Mouse (Mus musculus) thymus, adult 2 months (tissue): Measurements from ENCODE around the gene Cpm. TPM values are rescaled to one million over a fixed set of nuclear protein-coding genes. Genes with fewer than 3 reads are reported as not detected.
"Not testable (repeated sequence)": the region's sequence is repeated elsewhere in the genome, so short reads cannot be mapped to it uniquely, and the experiment has no call there.

Experiments used
- DNase-seq: peaks from one replicate; pipeline ENCODE4 v3.0.0; 2021
- H3K27ac ChIP-seq: fragments of 200-500 bp; 2 replicates; pipeline ENCODE4 v1.5.1; 2012; ENCODE audit warnings: low read length, control low read depth; ENCODE audit not compliant: control insufficient read depth, insufficient read depth
- H3K27me3 ChIP-seq: fragments of 200-500 bp; 2 replicates; pipeline ENCODE4 v1.6.1; 2012; ENCODE audit warnings: mild to moderate bottlenecking, low read length, moderate library complexity, mixed read lengths; ENCODE audit not compliant: control insufficient read depth, insufficient read depth
- H3K36me3 ChIP-seq: fragments of 200-500 bp; 2 replicates; pipeline ENCODE4 v1.6.1; 2012; ENCODE audit warnings: mild to moderate bottlenecking, low read length, moderate library complexity; ENCODE audit not compliant: control insufficient read depth, insufficient read depth
- H3K4me1 ChIP-seq: fragments of 200-500 bp; replicated peaks from 2 replicates; pipeline ENCODE4 v1.6.1; 2012; ENCODE audit warnings: low read length; ENCODE audit not compliant: control insufficient read depth, insufficient read depth
- H3K4me3 ChIP-seq: fragments of 200-500 bp; 2 replicates; pipeline ENCODE4 v1.5.1; 2012; ENCODE audit warnings: mild to moderate bottlenecking, low read length, control low read depth, moderate library complexity; ENCODE audit not compliant: control insufficient read depth, insufficient read depth
- CTCF ChIP-seq: fragments of 200-500 bp; IDR thresholded peaks from 2 replicates; pipeline ENCODE4 v1.5.1; 2012; ENCODE audit warnings: mild to moderate bottlenecking, control low read depth, low read length, moderate library complexity, borderline replicate concordance; ENCODE audit not compliant: control insufficient read depth, poor library complexity, insufficient read depth; ENCODE audit errors: extremely low read depth
- POLR2A ChIP-seq: fragments of 200-500 bp; IDR thresholded peaks from 2 replicates; pipeline ENCODE4 v1.6.1; 2012; ENCODE audit warnings: mild to moderate bottlenecking, low read length, control low read depth, moderate library complexity; ENCODE audit not compliant: control insufficient read depth, poor library complexity, insufficient read depth; ENCODE audit errors: extremely low read depth
- WGBS: fragments of 180-500 bp; shearing (Covaris S2); methylation state at CpG from one replicate; pipeline ENCODE4 v1.1.7; 2018; 5-methylcytosine and 5-hydroxymethylcytosine counted together
- polyA plus RNA-seq: library from polyadenylated mRNA; depleted of rRNA; stranded (reverse); fragments of >200 nt; gene quantifications from 2 replicates; pipeline ENCODE4 v1.2.3, GENCODE M21; 2012

Gene Cpm
- polyA plus RNA-seq, 1 experiment: 3.2 TPM

- DNase-seq: no peak
- no peaks in the 10 kb centered on the region for H3K27me3 ChIP-seq
- 71% methylated on average over 11 of the region's 11 CpGs for WGBS
- TF ChIP-seq CTCF: no peak
- no peak for TF ChIP-seq POLR2A
- no peaks in the 10 kb centered on the region for H3K36me3 ChIP-seq
- H3K4me3 ChIP-seq: no peak overlapping the region
- H3K27ac ChIP-seq: no peak overlapping the region
- 0 out of 2 replicates have a peak, but pooled peaks cover 2% of the 10 kb centered on the region for H3K4me1 ChIP-seq
Observed at GRCm38 (mm10) chr10:117729139-117729814, 100.0 kb downstream of the Cpm start.

- TF ChIP-seq CTCF: no peak
- TF ChIP-seq POLR2A: no peak
- Histone ChIP-seq H3K27me3 (no peaks in the 10 kb centered on the region), H3K36me3 (no peaks in the 10 kb centered on the region), H3K4me3 (no peak overlapping the region), H3K4me1 (0 out of 2 replicates have a peak, but pooled peaks cover 2% of the 10 kb centered on the region), H3K27ac (no peak overlapping the region)
- WGBS: 97% methylated on average over 7 of the region's 7 CpGs
- DNase-seq: no peak
Observed at GRCm38 (mm10) chr10:117730140-117730539, 100.8 kb downstream of the Cpm start.

- TF ChIP-seq POLR2A (no peak), CTCF (no peak)
- Histone ChIP-seq H3K36me3 (no peaks in the 10 kb centered on the region), H3K27ac (no peak overlapping the region), H3K4me1 (0 out of 2 replicates have a peak, but pooled peaks cover 2% of the 10 kb centered on the region), H3K27me3 (no peaks in the 10 kb centered on the region), H3K4me3 (no peak overlapping the region)
- DNase-seq: no peak
- 95% methylated on average over 12 of the region's 12 CpGs for WGBS
Observed at GRCm38 (mm10) chr10:117730637-117731203, 101.4 kb downstream of the Cpm start.

- no peaks in the 10 kb centered on the region for H3K27me3 ChIP-seq
- no peak overlapping the region for H3K4me3 ChIP-seq
- WGBS: 31% methylated on average over 15 of the region's 15 CpGs
- DNase-seq: peak; percentile 72
- H3K27ac ChIP-seq: no peak overlapping the region
- H3K36me3 ChIP-seq: no peaks in the 10 kb centered on the region
- H3K4me1 ChIP-seq: 0 out of 2 replicates have a peak, but pooled peaks cover 2% of the 10 kb centered on the region
- TF ChIP-seq CTCF (peak; percentile 41; the same call in 1 of the 2 replicates), POLR2A (no peak)
Observed at GRCm38 (mm10) chr10:117731244-117732101, 102.2 kb downstream of the Cpm start.

- Histone ChIP-seq H3K27ac (no peak overlapping the region), H3K4me3 (no peak overlapping the region), H3K27me3 (no peaks in the 10 kb centered on the region), H3K4me1 (0 out of 2 replicates have a peak, but pooled peaks cover 2% of the 10 kb centered on the region), H3K36me3 (no peaks in the 10 kb centered on the region)
- TF ChIP-seq POLR2A: no peak
- no peak for TF ChIP-seq CTCF
- WGBS: 96% methylated on average over 5 of the region's 5 CpGs
- no peak for DNase-seq
Observed at GRCm38 (mm10) chr10:117732184-117732583, 102.9 kb downstream of the Cpm start.

GRCm38 (mm10) chr10:117732962-117733592 is 103.8 kb downstream of the Cpm start:
- H3K27me3 ChIP-seq: no peaks in the 10 kb centered on the region
- 0 out of 2 replicates have a peak, but pooled peaks cover under 1% of the 10 kb centered on the region for H3K36me3 ChIP-seq
- no peak overlapping the region for H3K4me3 ChIP-seq
- no peak for DNase-seq
- H3K27ac ChIP-seq: no peak overlapping the region
- TF ChIP-seq POLR2A (no peak), CTCF (no peak)
- WGBS: 93% methylated on average over 14 of the region's 14 CpGs
- 0 out of 2 replicates have a peak, but pooled peaks cover 2% of the 10 kb centered on the region for H3K4me1 ChIP-seq

- DNase-seq, H3K36me3 ChIP-seq, H3K27me3 ChIP-seq, H3K4me1 ChIP-seq, H3K27ac ChIP-seq, H3K4me3 ChIP-seq: not testable (repeated sequence)
- 98% methylated on average over 8 of the region's 8 CpGs for WGBS
Observed at GRCm38 (mm10) chr10:117733626-117734025, 104.3 kb downstream of the Cpm start.

- H3K27ac ChIP-seq, H3K4me3 ChIP-seq, DNase-seq, H3K27me3 ChIP-seq, H3K36me3 ChIP-seq, H3K4me1 ChIP-seq: not testable (repeated sequence)
- WGBS: 92% methylated on average over 10 of the region's 10 CpGs
Observed at GRCm38 (mm10) chr10:117734104-117734852, 105.0 kb downstream of the Cpm start.
